Mouse (Mus musculus) adipocyte (in vitro differentiated cells): ENCODE results near the gene Acvr2b.
"Not testable (repeated sequence)": the region's sequence is repeated elsewhere in the genome, so short reads cannot be mapped to it uniquely, and the experiment has no call there.

Experiments used
- DNase-seq: peaks from one replicate; pipeline ENCODE4 v3.0.0-alpha.2; 2016; ENCODE audit warnings: low spot score

Gene Acvr2b

GRCm38 (mm10) chr9:119401801-119402214 is at the start of gene Acvr2b:
TSS of gene Acvr2b (plus strand) at chr9:119402118.
- DNase-seq = peak; percentile 91

- DNase-seq = no peak
These were observed 48.0 kb upstream of the Acvr2b start for GRCm38 (mm10) chr9:119353926-119354325.

GRCm38 (mm10) chr9:119355943-119356342 is 46.0 kb upstream of the Acvr2b start:
- no peak for DNase-seq

- DNase-seq = peak; percentile 82
These were observed 44.4 kb upstream of the Acvr2b start, which contains the start of gene Xylb for GRCm38 (mm10) chr9:119357331-119358057. TSS of gene Xylb (plus strand) at chr9:119357381.

GRCm38 (mm10) chr9:119358058-119358429 is 43.9 kb upstream of the Acvr2b start:
- no peak for DNase-seq

- DNase-seq = no peak
These were observed 40.5 kb upstream of the Acvr2b start for GRCm38 (mm10) chr9:119361416-119361815.

GRCm38 (mm10) chr9:119363229-119363628 is 38.7 kb upstream of the Acvr2b start:
- DNase-seq = no peak

- DNase-seq = no peak
These were observed 36.6 kb upstream of the Acvr2b start, which contains the start of gene Slc22a14 for GRCm38 (mm10) chr9:119365284-119365683. TSS of gene Slc22a14 (minus strand) at chr9:119365553.

- DNase-seq = no peak
These were observed 33.6 kb upstream of the Acvr2b start for GRCm38 (mm10) chr9:119368367-119368766.

GRCm38 (mm10) chr9:119370770-119371169 is 31.1 kb upstream of the Acvr2b start:
- DNase-seq = not testable (repeated sequence)

- no peak for DNase-seq
These were observed 30.7 kb upstream of the Acvr2b start for GRCm38 (mm10) chr9:119371251-119371650.

- DNase-seq = no peak
These were observed 26.9 kb upstream of the Acvr2b start for GRCm38 (mm10) chr9:119375008-119375407.

GRCm38 (mm10) chr9:119375556-119375955 is 26.4 kb upstream of the Acvr2b start:
- no peak for DNase-seq

GRCm38 (mm10) chr9:119378231-119378630 is 23.7 kb upstream of the Acvr2b start:
- no peak for DNase-seq

GRCm38 (mm10) chr9:119382603-119383002 is 19.3 kb upstream of the Acvr2b start:
- DNase-seq = no peak

GRCm38 (mm10) chr9:119388956-119389355 is 13.0 kb upstream of the Acvr2b start:
- DNase-seq = peak; percentile 56

- no peak for DNase-seq
These were observed 11.7 kb upstream of the Acvr2b start for GRCm38 (mm10) chr9:119390214-119390613.

GRCm38 (mm10) chr9:119394808-119395207 is 7.1 kb upstream of the Acvr2b start:
- DNase-seq = no peak

- peak; percentile 35 for DNase-seq
These were observed 567 bp upstream of the Acvr2b start for GRCm38 (mm10) chr9:119401351-119401750.

GRCm38 (mm10) chr9:119402253-119403235 is 626 bp downstream of the Acvr2b start:
- peak; percentile 23 for DNase-seq

- peak; percentile 12 for DNase-seq
These were observed 1.3 kb downstream of the Acvr2b start for GRCm38 (mm10) chr9:119403236-119403641.

GRCm38 (mm10) chr9:119404090-119404489 is 2.2 kb downstream of the Acvr2b start:
- no peak for DNase-seq

GRCm38 (mm10) chr9:119407884-119408283 is 6.0 kb downstream of the Acvr2b start:
- DNase-seq = no peak
